Mouse (Mus musculus) intestine, postnatal 0 days (tissue): ENCODE measurements around the gene Diaph3. TPM values are rescaled to one million over a fixed set of nuclear protein-coding genes. Genes with fewer than 3 reads are reported as not detected.

ENCODE experiments used
- ATAC-seq: fragments of 200-750 bp; cut with Nextera tagmentation; 2 replicates; pipeline ENCODE4 v1.8.0; 2017; ENCODE audit warnings: mild to moderate bottlenecking, moderate TSS enrichment, moderate library complexity
- H3K27ac ChIP-seq: fragments of 300-500 bp; sonication (generic); 2 replicates; pipeline ENCODE4 v1.5.1; 2014; ENCODE audit warnings: mild to moderate bottlenecking, low read depth, low read length, moderate library complexity
- H3K27me3 ChIP-seq: fragments of 300-500 bp; sonication (generic); replicated peaks from 2 replicates; pipeline ENCODE4 v1.6.1; 2014; ENCODE audit warnings: low read length, mixed read lengths; ENCODE audit not compliant: control insufficient read depth, insufficient read depth
- H3K36me3 ChIP-seq: fragments of 300-500 bp; sonication (generic); 2 replicates; pipeline ENCODE4 v1.6.1; 2014; ENCODE audit warnings: mild to moderate bottlenecking, moderate library complexity; ENCODE audit not compliant: control insufficient read depth, insufficient read depth
- H3K4me1 ChIP-seq: fragments of 300-500 bp; sonication (generic); replicated peaks from 2 replicates; pipeline ENCODE4 v1.6.1; 2014; ENCODE audit warnings: antibody characterized with exemption, low read length, mixed read lengths; ENCODE audit not compliant: control insufficient read depth, insufficient read depth
- H3K4me2 ChIP-seq: fragments of 300-500 bp; sonication (generic); replicated peaks from 2 replicates; pipeline ENCODE4 v1.6.1; 2014; ENCODE audit warnings: low read depth, mild to moderate bottlenecking, moderate library complexity
- H3K4me3 ChIP-seq: fragments of 300-500 bp; sonication (generic); 2 replicates; pipeline ENCODE4 v1.5.1; 2014; ENCODE audit warnings: low read depth, low read length
- H3K9ac ChIP-seq: fragments of 300-500 bp; sonication (generic); 2 replicates; pipeline ENCODE4 v1.6.1; 2014; ENCODE audit warnings: mild to moderate bottlenecking, low read depth, low read length
- H3K9me3 ChIP-seq: fragments of 300-500 bp; sonication (generic); 2 replicates; pipeline ENCODE4 v1.6.1; 2016; ENCODE audit warnings: mixed run types; ENCODE audit not compliant: control insufficient read depth
- CTCF ChIP-seq: sonication (generic); IDR thresholded peaks from 2 replicates; pipeline ENCODE4 v1.5.1; 2016; ENCODE audit warnings: low read depth, mild to moderate bottlenecking, control low read depth, antibody characterized with exemption, moderate library complexity
- WGBS: fragments of 180-500 bp; shearing (Covaris S2); extraction: QIAGEN DNeasy Blood & Tissue Kit; methylation state at CpG from one replicate; pipeline ENCODE4 v1.1.7; 2014; 5-methylcytosine and 5-hydroxymethylcytosine counted together
- polyA plus RNA-seq: library from polyadenylated mRNA; unstranded; fragments of >200 nt; fragmentation: Nextera tagmentation; extraction: Ambion mirVana; gene quantifications from 2 replicates; pipeline ENCODE4 v1.2.1, GENCODE M21; 2015

Gene Diaph3
- polyA plus RNA-seq, 1 experiment from 2014 or later = 2.6 TPM

GRCm38 (mm10) chr14:86641839-86642238, 499.2 kb downstream of the Diaph3 start:
- no peak overlapping the region for H3K4me3 ChIP-seq
- no peak for ATAC-seq
- no peak overlapping the region for H3K27ac ChIP-seq
- no peak overlapping the region for H3K9ac ChIP-seq
- 78% methylated on average over 3 of the region's 3 CpGs for WGBS
- H3K9me3 ChIP-seq = no peaks in the 10 kb centered on the region
- H3K4me2 ChIP-seq = no peak overlapping the region
- no peaks in the 10 kb centered on the region for H3K27me3 ChIP-seq
- H3K4me1 ChIP-seq = no peaks in the 10 kb centered on the region
- H3K36me3 ChIP-seq = no peaks in the 10 kb centered on the region
- no peak for TF ChIP-seq CTCF

- Histone ChIP-seq H3K4me2 (no peak overlapping the region), H3K27me3 (no peaks in the 10 kb centered on the region), H3K4me1 (no peaks in the 10 kb centered on the region), H3K9me3 (no peaks in the 10 kb centered on the region), H3K36me3 (no peaks in the 10 kb centered on the region), H3K4me3 (no peak overlapping the region), H3K9ac (no peak overlapping the region), H3K27ac (no peak overlapping the region)
- no peak for TF ChIP-seq CTCF
- no peak for ATAC-seq
- 67% methylated on average over 5 of the region's 5 CpGs for WGBS
Measured at GRCm38 (mm10) chr14:86640086-86640485, 500.9 kb downstream of the Diaph3 start.

- no peaks in the 10 kb centered on the region for H3K36me3 ChIP-seq
Measured at GRCm38 (mm10) chr14:86635594-86636140, 505.4 kb downstream of the Diaph3 start.

GRCm38 (mm10) chr14:86635052-86635451, 506.0 kb downstream of the Diaph3 start:
- no peaks in the 10 kb centered on the region for H3K4me1 ChIP-seq
- no peak for TF ChIP-seq CTCF
- no peaks in the 10 kb centered on the region for H3K36me3 ChIP-seq
- H3K9me3 ChIP-seq = no peaks in the 10 kb centered on the region
- no peak overlapping the region for H3K9ac ChIP-seq
- WGBS = 72% methylated on average over 2 of the region's 2 CpGs
- H3K27me3 ChIP-seq = no peaks in the 10 kb centered on the region
- no peak for ATAC-seq
- no peak overlapping the region for H3K4me3 ChIP-seq
- no peak overlapping the region for H3K4me2 ChIP-seq
- no peak overlapping the region for H3K27ac ChIP-seq

More at GRCm38 (mm10) chr14:86635594-86636140, 505.4 kb downstream of the Diaph3 start:
- no peak for ATAC-seq
- no peaks in the 10 kb centered on the region for H3K27me3 ChIP-seq
- no peaks in the 10 kb centered on the region for H3K9me3 ChIP-seq
- no peak overlapping the region for H3K27ac ChIP-seq
- H3K4me2 ChIP-seq = no peak overlapping the region
- H3K9ac ChIP-seq = no peak overlapping the region
- TF ChIP-seq CTCF = no peak
- WGBS = 25% methylated on average over 6 of the region's 6 CpGs
- H3K4me3 ChIP-seq = no peak overlapping the region
- no peaks in the 10 kb centered on the region for H3K4me1 ChIP-seq

- Histone ChIP-seq H3K27ac (no peak overlapping the region), H3K4me1 (no peaks in the 10 kb centered on the region), H3K9ac (no peak overlapping the region), H3K36me3 (no peaks in the 10 kb centered on the region), H3K4me2 (no peak overlapping the region), H3K4me3 (no peak overlapping the region), H3K9me3 (no peaks in the 10 kb centered on the region), H3K27me3 (no peaks in the 10 kb centered on the region)
- no peak for TF ChIP-seq CTCF
- 64% methylated on average over 5 of the region's 5 CpGs for WGBS
- no peak for ATAC-seq
Measured at GRCm38 (mm10) chr14:86633799-86634198, 507.2 kb downstream of the Diaph3 start.

GRCm38 (mm10) chr14:86624816-86625425, 516.1 kb downstream of the Diaph3 start:
- Histone ChIP-seq H3K9ac (no peak overlapping the region), H3K36me3 (no peaks in the 10 kb centered on the region), H3K27me3 (no peaks in the 10 kb centered on the region), H3K4me1 (no peaks in the 10 kb centered on the region), H3K9me3 (no peaks in the 10 kb centered on the region), H3K27ac (no peak overlapping the region), H3K4me3 (no peak overlapping the region), H3K4me2 (no peak overlapping the region)
- TF ChIP-seq CTCF = no peak
- WGBS = 78% methylated on average over 5 of the region's 5 CpGs
- no peak for ATAC-seq
